Mouse (Mus musculus): ENCODE data around the gene Gpr137.

- TF ChIP-seq CTCF (IDR thresholded peaks at IDR 0.05; ENCODE audit: low read depth) (no peak), EP300 (IDR thresholded peaks at IDR 0.05; ENCODE audit: low read depth) (no peak)
Observed at GRCm38 (mm10) chr19:6947742-6948141, 5.5 kb upstream of the Gpr137 start.
